Comparison of ENCODE assay signal across 31 mouse cellular contexts in the genomic region with DNA sequence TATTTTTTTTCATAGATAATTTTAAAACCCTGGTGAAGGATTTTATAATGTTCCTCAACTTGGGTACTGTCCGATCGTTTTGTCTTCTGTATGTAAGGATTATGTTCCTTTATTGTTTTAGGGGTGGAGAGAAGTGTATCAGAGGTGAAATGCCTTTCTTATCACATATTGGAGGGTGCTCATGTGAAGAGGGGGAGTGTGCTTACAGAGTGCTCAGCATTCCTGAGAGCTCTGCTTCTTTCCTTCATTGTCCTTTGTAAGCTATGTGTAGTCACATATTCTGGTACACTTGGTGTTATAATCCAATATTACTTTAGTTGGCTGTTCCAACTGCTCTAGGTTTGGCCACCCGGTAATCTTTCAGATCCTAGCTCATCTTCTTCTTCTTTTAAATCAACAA. TPM values are rescaled to one million over a fixed set of nuclear protein-coding genes. Genes with fewer than 3 reads are reported as not detected.
A peak's percentile ranks its signal among the peaks of the same experiment; 100 is the strongest.
DNase-seq lines count a peak whose midpoint lies in the region; ATAC-seq and TF ChIP-seq lines count a peak whose summit lies in the region.
"Had no signal": no experiment of that assay in that cellular context is flagged by ENCODE, and none has a peak within 500 bp of the region (broad histone marks: within the 10 kb centered on the region; RNA-seq: fewer than 3 reads in every experiment).

No protein-coding gene starts in this region.

- TF ChIP-seq CTCF in heart, postnatal 0 days (IDR thresholded peaks at IDR 0.05; ENCODE audit: low read depth) = no peak
- no peak for TF ChIP-seq CTCF in lung, postnatal 0 days (IDR thresholded peaks at IDR 0.05)
- TF ChIP-seq CTCF in liver, postnatal 0 days (IDR thresholded peaks at IDR 0.05; ENCODE audit: low read depth) = no peak

- no peak overlapping the region for H3K4me2 ChIP-seq in heart, postnatal 0 days (ENCODE audit: low read depth, low read length)
- no peak overlapping the region for H3K4me2 ChIP-seq in lung, postnatal 0 days (replicated peaks; ENCODE audit: low read depth, low read length)
- no peak overlapping the region for H3K4me2 ChIP-seq in liver, postnatal 0 days (ENCODE audit: low read depth, low read length)
- H3K4me2 ChIP-seq: embryonic facial prominence, embryonic 12.5 days; embryonic facial prominence, embryonic 15.5 days; heart, embryonic 12.5 days; hindbrain, embryonic 13.5 days had no signal

- H3K4me3 ChIP-seq in heart, postnatal 0 days (ENCODE audit: low read depth, low read length) = no peak overlapping the region
- H3K4me3 ChIP-seq in lung, postnatal 0 days (ENCODE audit: low read depth, low read length) = no peak overlapping the region
- no peak overlapping the region for H3K4me3 ChIP-seq in midbrain, embryonic 10.5 days
- no peak overlapping the region for H3K4me3 ChIP-seq in liver, postnatal 0 days (ENCODE audit: low read depth, low read length)
- H3K4me3 ChIP-seq: embryonic facial prominence, embryonic 12.5 days; embryonic facial prominence, embryonic 15.5 days; gastrocnemius, adult 2 months; heart, embryonic 12.5 days; hindbrain, embryonic 10.5 days; hindbrain, embryonic 13.5 days had no signal

- no peaks in the 10 kb centered on the region for H3K36me3 ChIP-seq in heart, postnatal 0 days (replicated peaks; ENCODE audit: control insufficient read depth, insufficient read depth, low read length)
- H3K36me3 ChIP-seq in lung, postnatal 0 days (ENCODE audit: insufficient read depth, low read length) = no peaks in the 10 kb centered on the region
- H3K36me3 ChIP-seq in midbrain, embryonic 10.5 days = no peaks in the 10 kb centered on the region
- H3K36me3 ChIP-seq in liver, postnatal 0 days (replicated peaks; ENCODE audit: insufficient read depth, low read length) = no peaks in the 10 kb centered on the region
- H3K36me3 ChIP-seq: embryonic facial prominence, embryonic 12.5 days; embryonic facial prominence, embryonic 15.5 days; G1E; heart, embryonic 12.5 days; hindbrain, embryonic 10.5 days; hindbrain, embryonic 13.5 days had no signal

- TF ChIP-seq EP300 in heart, postnatal 0 days (IDR thresholded peaks at IDR 0.05; ENCODE audit: low read depth) = no peak
- TF ChIP-seq EP300 in lung, postnatal 0 days (IDR thresholded peaks at IDR 0.05) = peak; percentile 85
- TF ChIP-seq EP300 in liver, postnatal 0 days (IDR thresholded peaks at IDR 0.05; ENCODE audit: low read depth) = no peak

- no peak overlapping the region for H3K9ac ChIP-seq in heart, postnatal 0 days (replicated peaks; ENCODE audit: low read depth, low read length)
- no peak overlapping the region for H3K9ac ChIP-seq in lung, postnatal 0 days (replicated peaks; ENCODE audit: low read depth)
- no peak overlapping the region for H3K9ac ChIP-seq in liver, postnatal 0 days (replicated peaks)
- H3K9ac ChIP-seq: embryonic facial prominence, embryonic 12.5 days; embryonic facial prominence, embryonic 15.5 days; forebrain, postnatal 0 days; heart, embryonic 12.5 days; hindbrain, embryonic 13.5 days had no signal

- ATAC-seq in heart, postnatal 0 days (ENCODE audit: insufficient read depth, low read depth) = no peak
- peak; percentile 79 for ATAC-seq in lung, postnatal 0 days
- no peak for ATAC-seq in liver, postnatal 0 days
- ATAC-seq: forebrain, embryonic 14.5 days; forebrain, postnatal 0 days; hindbrain, embryonic 16.5 days; Patski had no signal

- peak; percentile 19 for DNase-seq in heart, postnatal 0 days (ENCODE audit: low spot score)
- no peak for DNase-seq in heart, adult 11 months
- DNase-seq in lung, postnatal 0 days (ENCODE audit: low spot score) = peak; percentile 54
- DNase-seq in lung, postnatal 14 days = peak; percentile 4
- no peak for DNase-seq in midbrain, embryonic 10.5 days (ENCODE audit: low spot score)
- DNase-seq in liver, postnatal 0 days = no peak
- DNase-seq: adrenal gland, postnatal 14 days; B cell, adult 2 months; cerebellum, adult 11 months; cerebellum, adult 2 months; cerebellum, adult 9-11 months; cerebellum, postnatal 25 days; forebrain, postnatal 0 days; gastrocnemius, adult 2 months; gastrocnemius, postnatal 14 days; heart, adult 18-20 months; heart, postnatal 36 days had no signal

- WGBS in heart, postnatal 0 days = 49% methylated on average over 3 of the region's 3 CpGs
- 57% methylated on average over 3 of the region's 3 CpGs for WGBS in lung, postnatal 0 days
- WGBS in midbrain, embryonic 10.5 days = 98% methylated on average over 3 of the region's 3 CpGs
- WGBS in liver, postnatal 0 days (ENCODE audit: insufficient replicate concordance) = 65% methylated on average over 3 of the region's 3 CpGs

- H3K27ac ChIP-seq in heart, postnatal 0 days (ENCODE audit: low read depth) = no peak overlapping the region
- no peak overlapping the region for H3K27ac ChIP-seq in lung, postnatal 0 days (ENCODE audit: low read length)
- H3K27ac ChIP-seq in midbrain, embryonic 10.5 days (replicated peaks) = no peak overlapping the region
- no peak overlapping the region for H3K27ac ChIP-seq in liver, postnatal 0 days (ENCODE audit: low read depth)
- H3K27ac ChIP-seq: embryonic facial prominence, embryonic 12.5 days; embryonic facial prominence, embryonic 15.5 days; gastrocnemius, adult 2 months; hindbrain, embryonic 10.5 days; hindbrain, embryonic 13.5 days had no signal

- no peaks in the 10 kb centered on the region for H3K9me3 ChIP-seq in heart, postnatal 0 days (replicated peaks; ENCODE audit: control insufficient read depth, low read length)
- H3K9me3 ChIP-seq in lung, postnatal 0 days (ENCODE audit: low read length) = no peaks in the 10 kb centered on the region
- H3K9me3 ChIP-seq in midbrain, embryonic 10.5 days (replicated peaks) = no peaks in the 10 kb centered on the region
- no peaks in the 10 kb centered on the region for H3K9me3 ChIP-seq in liver, postnatal 0 days (ENCODE audit: low read length)
- H3K9me3 ChIP-seq: embryonic facial prominence, embryonic 12.5 days; embryonic facial prominence, embryonic 15.5 days; G1E; heart, embryonic 12.5 days; hindbrain, embryonic 10.5 days; hindbrain, embryonic 13.5 days had no signal

- H3K27me3 ChIP-seq in heart, postnatal 0 days (ENCODE audit: control insufficient read depth, insufficient read depth, low read length) = no peaks in the 10 kb centered on the region
- H3K27me3 ChIP-seq in lung, postnatal 0 days (replicated peaks; ENCODE audit: insufficient read depth, low read length) = no peaks in the 10 kb centered on the region
- no peaks in the 10 kb centered on the region for H3K27me3 ChIP-seq in midbrain, embryonic 10.5 days (ENCODE audit: low read depth, poor library complexity, severe bottlenecking)
- no peaks in the 10 kb centered on the region for H3K27me3 ChIP-seq in liver, postnatal 0 days (ENCODE audit: insufficient read depth, low read length)
- H3K27me3 ChIP-seq: CH12.LX; embryonic facial prominence, embryonic 12.5 days; embryonic facial prominence, embryonic 15.5 days; heart, embryonic 12.5 days; hindbrain, embryonic 13.5 days had no signal

- no peaks in the 10 kb centered on the region for H3K4me1 ChIP-seq in heart, postnatal 0 days (ENCODE audit: control insufficient read depth, insufficient read depth)
- H3K4me1 ChIP-seq in lung, postnatal 0 days (ENCODE audit: insufficient read depth, low read depth, low read length) = no peaks in the 10 kb centered on the region
- no peaks in the 10 kb centered on the region for H3K4me1 ChIP-seq in midbrain, embryonic 10.5 days
- H3K4me1 ChIP-seq in liver, postnatal 0 days (ENCODE audit: insufficient read depth) = no peaks in the 10 kb centered on the region
- H3K4me1 ChIP-seq: embryonic facial prominence, embryonic 12.5 days; embryonic facial prominence, embryonic 15.5 days; heart, embryonic 12.5 days; hindbrain, embryonic 10.5 days; hindbrain, embryonic 13.5 days had no signal

RNA-seq across cellular contexts. Expression of a gene that starts 39.5 kb away (rescaled TPM):
- total RNA-seq in heart, postnatal 0 days (2014; rRNA removed; ENCODE audit: low replicate concordance) = not detected in 2 replicates
- polyA plus RNA-seq in heart, postnatal 0 days (2015; fragmentation: Nextera tagmentation; extraction: Ambion mirVana) = 0.05 and 0.14 TPM in 2 replicates
- polyA plus RNA-seq in lung, postnatal 0 days (2015; fragmentation: Nextera tagmentation; extraction: Ambion mirVana) = 0.07 and 0.32 TPM in 2 replicates
- 0.31 and 0.39 TPM in 2 replicates for polyA plus RNA-seq in midbrain, embryonic 10.5 days (2016; fragmentation: Nextera tagmentation; extraction: Ambion mirVana)
- polyA plus RNA-seq in liver, postnatal 0 days (2015; fragmentation: Nextera tagmentation; extraction: Ambion mirVana) = 0.07 TPM in 1 of 2 replicates, not detected in the other
- total RNA-seq: adrenal gland, adult 18-20 months; adrenal gland, postnatal 14 days; adrenal gland, postnatal 4 days; common myeloid progenitor, adult 5-6 weeks; forebrain, postnatal 0 days; gastrocnemius, adult 2 months; gastrocnemius, postnatal 14 days; gastrocnemius, postnatal 4 days; heart, adult 18-20 months; heart, postnatal 36 days had no signal
- polyA plus RNA-seq: cerebellum, adult 2 months; G1E; Patski had no signal

Comparison
In these comparisons a context has a peak if more than half of its experiments do, and no peak if none do; other contexts are left out.
1. DNase-seq: peak in heart, postnatal 0 days (single experiment), lung, postnatal 0 days (single experiment) and lung, postnatal 14 days (single experiment); none in heart, adult 11 months (single experiment), midbrain, embryonic 10.5 days (single experiment) and liver, postnatal 0 days (single experiment).